Mouse (Mus musculus) liver, embryonic 14.5 days (tissue): ENCODE measurements around the gene Ces3a. TPM values are rescaled to one million over a fixed set of nuclear protein-coding genes. Genes with fewer than 3 reads are reported as not detected.
"Not testable (repeated sequence)": the region's sequence is repeated elsewhere in the genome, so short reads cannot be mapped to it uniquely, and the experiment has no call there.

Experiments
- ATAC-seq: fragments of 200-750 bp; cut with Nextera tagmentation; 2 replicates; pipeline ENCODE4 v1.8.0; 2017; ENCODE audit warnings: moderate number of reproducible peaks, mild to moderate bottlenecking, moderate library complexity; ENCODE audit not compliant: insufficient read depth
- DNase-seq, 3 experiments: peaks; one replicate each; pipeline ENCODE4 v3.0.0-alpha.2; 2012 to 2013; ENCODE audit warnings: low read depth in 3 of 3, low spot score in 3 of 3
- H3K27ac ChIP-seq: fragments of 300-500 bp; sonication (generic); 2 replicates; pipeline ENCODE4 v1.5.1; 2014; ENCODE audit warnings: moderate library complexity, mild to moderate bottlenecking, control low read depth, inconsistent platforms
- H3K27me3 ChIP-seq: fragments of 300-500 bp; sonication (generic); 2 replicates; pipeline ENCODE4 v1.6.1; 2014; ENCODE audit warnings: mild to moderate bottlenecking, low read length, moderate library complexity; ENCODE audit not compliant: control insufficient read depth, insufficient read depth
- H3K36me3 ChIP-seq: fragments of 300-500 bp; sonication (generic); replicated peaks from 2 replicates; pipeline ENCODE4 v1.6.1; 2014; ENCODE audit warnings: low read depth; ENCODE audit not compliant: control insufficient read depth, insufficient read depth
- H3K4me1 ChIP-seq, 2 experiments: fragments of 200-500 bp in 1 of 2; fragments of 300-500 bp in 1 of 2; sonication (generic) in 1 of 2; replicated peaks; 2 replicates each; pipeline ENCODE4 v1.6.1; 2012 to 2014; ENCODE audit warnings: antibody characterized with exemption in 1 of 2, inconsistent platforms in 1 of 2, low read length in 1 of 2; ENCODE audit not compliant: control insufficient read depth in 2 of 2, insufficient read depth in 2 of 2
- H3K4me2 ChIP-seq: fragments of 300-500 bp; sonication (generic); 2 replicates; pipeline ENCODE4 v1.6.1; 2014; ENCODE audit warnings: low read depth, mild to moderate bottlenecking, control low read depth, moderate library complexity
- H3K4me3 ChIP-seq, 2 experiments: fragments of 200-500 bp in 1 of 2; fragments of 300-500 bp in 1 of 2; sonication (generic) in 1 of 2; 2 replicates each; pipeline ENCODE4 v1.5.1; 2012 to 2014; ENCODE audit warnings: low read depth in 2 of 2, low read length in 2 of 2, mild to moderate bottlenecking in 2 of 2, control low read depth in 1 of 2, inconsistent platforms in 1 of 2, moderate library complexity in 1 of 2; ENCODE audit not compliant: insufficient read depth in 1 of 2
- H3K9ac ChIP-seq: fragments of 300-500 bp; sonication (generic); replicated peaks from 2 replicates; pipeline ENCODE4 v1.6.1; 2014; ENCODE audit warnings: mild to moderate bottlenecking, control low read depth, moderate library complexity
- H3K9me3 ChIP-seq: fragments of 300-500 bp; sonication (generic); 2 replicates; pipeline ENCODE4 v1.6.1; 2016; ENCODE audit warnings: low read length, mixed read lengths; ENCODE audit not compliant: control insufficient read depth
- CTCF ChIP-seq: IDR thresholded peaks from 2 replicates; pipeline ENCODE4 v1.5.1; 2016; ENCODE audit warnings: antibody characterized with exemption, low read depth, control low read depth
- EP300 ChIP-seq: IDR thresholded peaks from 2 replicates; pipeline ENCODE4 v1.6.1; 2016; ENCODE audit warnings: antibody characterized with exemption, low read depth
- WGBS: fragments of 180-500 bp; shearing (Covaris S2); extraction: QIAGEN DNeasy Blood & Tissue Kit; methylation state at CpG from one replicate; pipeline ENCODE4 v1.1.7; 2014; ENCODE audit not compliant: insufficient replicate concordance; 5-methylcytosine and 5-hydroxymethylcytosine counted together
- polyA plus RNA-seq, 2 experiments: library from polyadenylated mRNA; depleted of rRNA in 1 of 2; stranded (reverse) in 1 of 2; unstranded in 1 of 2; fragments of >200 nt; fragmentation: Nextera tagmentation in 1 of 2; extraction: Ambion mirVana in 1 of 2; gene quantifications; 2 replicates each; pipeline versions ENCODE4 v1.2.1 to v1.2.3; 2012 to 2014

The Ces3a gene
- polyA plus RNA-seq, 2 experiments: 0.22 to 0.23 TPM

DNA sequence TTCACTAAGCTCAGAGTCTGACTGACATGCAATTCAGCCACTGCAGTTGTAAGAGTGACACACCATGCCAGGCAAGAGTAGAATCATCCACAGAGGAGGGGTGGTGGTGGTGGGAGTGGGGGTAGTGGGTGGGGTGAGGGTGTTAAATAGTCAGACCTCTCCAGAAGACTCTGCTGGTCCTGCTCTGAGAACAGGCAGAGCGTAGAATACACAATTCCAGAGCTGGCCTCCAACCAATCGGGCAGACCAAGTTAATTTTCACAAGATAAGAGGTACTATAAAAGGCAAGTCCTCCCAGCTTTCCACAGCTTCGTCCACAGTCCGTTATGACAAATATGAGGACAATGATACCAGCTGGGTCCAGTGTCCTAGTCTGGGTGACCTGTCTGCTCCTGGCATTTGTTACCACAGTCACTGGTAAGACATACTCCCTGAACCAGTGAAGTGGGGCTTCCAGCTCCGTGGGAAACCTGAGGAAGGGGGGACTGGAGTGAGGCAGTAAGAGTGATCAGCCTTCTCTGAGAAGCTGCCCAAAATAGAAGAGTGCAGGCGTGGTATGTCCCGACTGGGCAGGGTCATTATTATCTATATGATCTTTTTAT is 35.1 kb downstream of the Ces3a start, which contains the start of gene Ces3b:
Gene Ces3b, plus strand, starts transcription at position 305 of the 602 bp plus-strand sequence.
- WGBS: 55% methylated on average over 7 of the region's 7 CpGs
- no peak within 1 kb of the TSS for H3K4me3 ChIP-seq

DNA sequence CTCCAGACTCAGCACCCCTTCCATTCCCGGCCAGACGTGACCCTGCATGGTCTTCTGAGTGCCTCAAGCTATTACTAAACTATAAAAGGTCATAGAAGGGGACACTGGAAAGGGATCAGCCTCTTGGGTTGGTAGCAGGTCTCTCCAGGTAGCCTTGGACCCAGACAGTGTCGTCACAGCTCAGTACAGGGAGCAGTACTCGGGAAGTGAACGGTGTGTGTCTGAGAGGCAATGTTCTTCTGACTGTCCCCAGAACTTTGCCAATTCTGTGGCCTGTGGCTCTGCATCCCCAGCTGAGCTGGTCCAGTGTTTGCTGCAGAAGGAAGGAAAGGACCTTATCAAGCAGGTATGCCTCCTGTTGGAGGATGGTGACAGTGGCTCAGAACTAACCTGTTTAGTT is 39.8 kb downstream of the Ces3a start:
- not testable (repeated sequence) for H3K9ac ChIP-seq, DNase-seq, H3K27ac ChIP-seq, ATAC-seq, H3K4me1 ChIP-seq, H3K4me2 ChIP-seq, H3K27me3 ChIP-seq, H3K36me3 ChIP-seq, H3K4me3 ChIP-seq, H3K9me3 ChIP-seq
- 59% methylated on average over 3 of the region's 5 CpGs for WGBS

More for the DNA sequence above, 35.1 kb downstream of the Ces3a start, which contains the start of gene Ces3b:
- no peak for TF ChIP-seq CTCF
- no peak within 1 kb of the TSS for H3K9ac ChIP-seq
- DNase-seq: no peak
- no peaks in the 10 kb centered on the region for H3K27me3 ChIP-seq
- ATAC-seq: no peak
- no peak within 1 kb of the TSS for H3K4me2 ChIP-seq
- H3K27ac ChIP-seq: no peak within 1 kb of the TSS
- no peaks in the 10 kb centered on the region for H3K4me1 ChIP-seq
- no peaks in the 10 kb centered on the region for H3K36me3 ChIP-seq
- no peaks in the 10 kb centered on the region for H3K9me3 ChIP-seq

DNA sequence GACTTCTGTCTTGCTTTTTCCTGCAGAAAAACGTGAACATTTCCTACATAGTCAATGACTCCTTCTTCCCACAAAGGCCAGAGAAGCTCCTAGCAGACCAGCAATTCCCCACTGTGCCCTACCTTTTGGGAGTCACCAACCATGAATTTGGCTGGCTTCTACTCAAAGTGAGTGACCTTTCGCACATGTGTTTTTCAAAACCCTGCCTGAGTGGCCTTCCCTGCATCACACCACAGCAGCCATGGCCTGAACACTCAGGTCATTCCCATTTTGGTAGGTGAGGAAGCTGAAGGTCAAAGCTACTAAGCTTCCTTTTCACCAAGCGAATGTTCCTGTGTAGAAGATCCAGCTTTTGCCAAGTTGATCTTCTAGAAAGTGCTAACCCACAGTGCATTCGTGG is 40.2 kb downstream of the Ces3a start:
- no peaks in the 10 kb centered on the region for H3K9me3 ChIP-seq
- 51% methylated on average over 4 of the region's 4 CpGs for WGBS
- no peak for DNase-seq

DNA sequence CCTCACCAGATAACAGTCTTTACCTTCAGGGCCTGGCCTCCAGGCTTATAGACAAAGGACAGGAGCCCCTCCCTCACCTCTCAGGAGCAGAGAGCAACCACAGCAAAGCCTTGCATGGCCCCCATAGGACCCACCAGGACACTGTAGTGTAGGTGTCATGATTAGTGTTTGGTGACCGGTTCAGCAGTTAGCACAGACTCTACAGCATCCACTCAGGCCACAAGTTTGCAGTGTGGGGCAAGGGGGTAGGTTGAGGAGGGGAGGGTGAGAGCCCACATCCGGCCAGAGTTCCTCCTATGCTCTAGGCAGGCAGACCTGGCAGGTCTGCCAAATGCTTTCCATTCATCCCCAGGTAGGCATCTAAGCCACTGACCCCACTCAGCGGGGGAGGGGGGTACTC is 45.6 kb downstream of the Ces3a start:
- Histone ChIP-seq H3K27me3 (no peaks in the 10 kb centered on the region), H3K4me1 (no peaks in the 10 kb centered on the region), H3K4me2 (no peak overlapping the region), H3K4me3 (no peak overlapping the region), H3K9ac (no peak overlapping the region), H3K27ac (no peak overlapping the region), H3K9me3 (no peaks in the 10 kb centered on the region), H3K36me3 (no peaks in the 10 kb centered on the region)
- no peak for TF ChIP-seq CTCF
- TF ChIP-seq EP300: no peak
- WGBS: 42% methylated on average over 3 of the region's 3 CpGs
- DNase-seq (no peak), ATAC-seq (no peak)

More for the DNA sequence above, 40.2 kb downstream of the Ces3a start:
- Histone ChIP-seq H3K9ac (no peak overlapping the region), H3K27me3 (no peaks in the 10 kb centered on the region), H3K27ac (no peak overlapping the region), H3K4me3 (no peak overlapping the region), H3K36me3 (no peaks in the 10 kb centered on the region), H3K4me1 (no peaks in the 10 kb centered on the region), H3K4me2 (no peak overlapping the region)
- TF ChIP-seq EP300: no peak
- TF ChIP-seq CTCF: no peak
- ATAC-seq: no peak

DNA sequence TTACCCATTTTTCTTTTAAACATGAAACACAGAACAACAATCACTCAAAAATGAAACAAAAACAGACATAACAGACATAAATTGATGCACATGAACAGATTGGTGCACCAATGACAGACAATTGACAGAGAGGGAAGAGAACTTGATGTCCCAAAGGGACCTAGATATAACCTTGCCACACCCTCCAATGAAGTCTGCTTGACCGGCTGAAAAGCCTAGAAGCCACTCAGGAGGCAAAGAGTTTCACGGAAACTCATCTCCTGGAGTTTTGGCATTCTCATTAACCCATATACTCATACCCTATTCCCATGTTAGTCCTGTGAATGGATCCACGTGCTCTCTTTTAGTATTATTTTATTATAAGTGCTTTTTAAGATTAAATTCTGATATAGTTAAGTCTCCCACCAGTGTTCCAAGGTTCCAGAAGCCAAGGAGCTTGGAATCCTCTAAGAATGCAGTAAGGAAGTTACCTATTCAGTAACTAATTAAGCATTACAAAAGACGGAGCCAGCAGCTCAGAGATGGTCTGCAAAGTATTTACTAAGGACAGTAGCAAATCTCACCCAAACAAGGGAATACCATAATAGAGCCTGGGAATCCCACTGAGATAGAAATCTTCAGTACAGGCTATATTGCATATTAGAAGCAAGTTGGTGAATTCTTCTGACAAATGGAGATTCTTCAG is 53.8 kb downstream of the Ces3a start:
- ATAC-seq, H3K4me3 ChIP-seq, H3K4me2 ChIP-seq, H3K9me3 ChIP-seq, H3K27ac ChIP-seq, H3K36me3 ChIP-seq, H3K4me1 ChIP-seq, DNase-seq, H3K9ac ChIP-seq, H3K27me3 ChIP-seq: not testable (repeated sequence)
- WGBS: 52% methylated on average over 4 of the region's 4 CpGs

DNA sequence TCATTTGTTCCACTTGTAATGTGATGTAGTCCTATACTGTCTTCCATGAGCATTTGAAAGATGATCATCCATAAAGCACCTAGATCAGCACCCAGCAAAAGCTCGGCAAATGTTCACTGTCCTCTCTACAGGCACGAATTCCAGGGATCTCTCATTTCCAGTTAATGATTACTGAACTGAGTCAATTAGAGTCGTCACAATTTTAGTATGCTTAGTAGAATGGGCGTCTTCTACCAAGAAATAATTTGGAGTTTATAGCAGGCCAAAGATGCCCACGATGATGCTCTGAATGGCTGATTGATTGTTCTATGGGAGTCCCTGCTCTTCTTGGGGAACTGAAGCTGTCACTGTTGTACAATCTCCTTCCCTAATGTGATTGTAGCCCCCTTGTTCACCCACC is 55.3 kb downstream of the Ces3a start:
- not testable (repeated sequence) for H3K27ac ChIP-seq, H3K4me3 ChIP-seq, H3K4me2 ChIP-seq, H3K4me1 ChIP-seq, H3K27me3 ChIP-seq, DNase-seq, H3K9me3 ChIP-seq, H3K9ac ChIP-seq, ATAC-seq, H3K36me3 ChIP-seq
- WGBS: 39% methylated on average over 5 of the region's 5 CpGs
